Mouse (Mus musculus): ENCODE results near the gene Nt5c2. TPM values are rescaled to one million over a fixed set of nuclear protein-coding genes. Genes with fewer than 3 reads are reported as not detected.

Gene Nt5c2
- polyA plus RNA-seq, 1 experiment from 2014 or later = 69.6 TPM

DNA sequence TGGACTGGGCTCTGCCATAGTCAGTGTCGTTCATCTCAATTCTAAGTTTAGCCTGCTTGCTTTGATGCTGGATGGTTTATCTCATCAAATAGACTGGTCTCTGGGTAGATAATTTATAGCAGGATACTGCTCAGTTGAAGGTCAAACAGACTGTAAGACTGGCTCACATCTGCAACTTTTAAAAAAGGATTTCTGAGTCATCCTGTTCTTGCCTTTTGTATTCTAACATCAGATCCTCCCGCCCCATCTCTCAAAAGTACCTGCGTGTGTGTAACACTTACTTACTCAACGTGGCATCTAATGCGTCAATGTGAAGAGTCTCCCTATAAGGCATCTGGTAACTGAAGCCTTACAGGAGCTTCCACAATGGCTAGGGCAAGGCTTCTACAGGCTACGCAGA, 94.4 kb downstream of the Nt5c2 start:
- H3K4me1 ChIP-seq (replicated peaks) = no peaks in the 10 kb centered on the region
- WGBS = 91% methylated on average over 6 of the region's 6 CpGs
- H3K27me3 ChIP-seq (ENCODE audit: insufficient read depth, poor library complexity, severe bottlenecking) = no peaks in the 10 kb centered on the region

DNA sequence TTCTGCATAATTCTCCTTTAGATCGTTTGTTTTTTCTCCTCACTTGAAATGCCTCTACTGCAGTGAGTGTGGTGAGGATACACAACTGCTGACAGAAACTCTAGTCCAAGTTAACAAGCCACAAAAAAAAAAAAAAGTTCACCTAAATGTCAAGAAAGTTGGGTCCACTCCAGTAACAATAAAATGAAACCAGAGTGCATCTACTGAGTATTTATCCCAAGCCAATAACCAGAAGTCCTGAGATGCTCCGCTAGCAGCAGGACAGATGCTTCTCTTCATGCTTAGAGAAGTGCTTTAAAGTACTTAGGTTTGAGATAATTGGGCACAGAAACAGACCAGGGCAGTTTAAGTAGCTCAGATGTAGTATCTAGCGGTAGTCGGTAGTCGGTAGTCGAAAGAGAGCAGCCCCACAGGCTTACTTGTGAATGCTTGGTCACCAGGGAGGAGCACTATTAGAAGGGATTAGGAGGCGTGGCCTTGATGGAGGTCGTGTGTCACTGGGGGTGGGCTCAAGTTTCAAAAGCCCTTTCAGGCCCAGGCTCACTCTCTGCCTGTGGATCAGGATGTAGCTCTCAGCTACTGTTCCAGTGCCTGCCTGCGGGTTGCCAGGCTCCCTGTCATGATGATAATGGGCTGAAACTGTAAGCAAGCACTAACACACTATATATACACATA, 99.4 kb downstream of the Nt5c2 start:
- DNase-seq (ENCODE audit: low spot score) = no peak
- Histone ChIP-seq H3K27ac (no peak overlapping the region), H3K4me1 (replicated peaks) (no peaks in the 10 kb centered on the region), H3K27me3 (ENCODE audit: insufficient read depth, poor library complexity, severe bottlenecking) (no peaks in the 10 kb centered on the region), H3K4me3 (no peak overlapping the region), H3K9me3 (no peaks in the 10 kb centered on the region), H3K36me3 (peaks cover 12% of the 10 kb centered on the region)
- 75% methylated on average over 9 of the region's 9 CpGs for WGBS

More for the DNA sequence above, 94.4 kb downstream of the Nt5c2 start:
- H3K36me3 ChIP-seq = peaks cover 9% of the 10 kb centered on the region
- no peak overlapping the region for H3K27ac ChIP-seq
- no peak overlapping the region for H3K4me3 ChIP-seq
- no peak for DNase-seq (ENCODE audit: low spot score)
- no peaks in the 10 kb centered on the region for H3K9me3 ChIP-seq

DNA sequence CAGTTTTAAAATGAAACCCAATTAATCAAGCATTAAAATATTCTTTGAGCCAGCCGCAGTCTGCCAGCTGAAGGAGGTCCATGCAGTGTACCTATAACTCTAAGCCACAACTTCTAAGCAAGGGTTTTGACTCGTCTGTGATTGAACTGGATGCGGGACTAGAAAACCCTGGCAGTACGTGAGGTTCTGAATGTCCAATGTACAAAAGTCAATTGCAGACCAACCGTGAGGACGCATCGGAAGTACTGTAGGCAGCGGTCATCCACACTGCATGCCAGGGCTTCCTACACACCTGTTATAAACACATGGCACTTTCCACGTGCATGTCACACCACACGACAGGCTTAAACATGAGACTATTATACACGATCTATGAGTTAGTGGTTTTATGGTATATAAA, 101.3 kb downstream of the Nt5c2 start:
- Histone ChIP-seq H3K27me3 (ENCODE audit: insufficient read depth, poor library complexity, severe bottlenecking) (no peaks in the 10 kb centered on the region), H3K9me3 (no peaks in the 10 kb centered on the region), H3K36me3 (peaks cover 12% of the 10 kb centered on the region), H3K27ac (no peak overlapping the region), H3K4me1 (replicated peaks) (peaks cover 13% of the 10 kb centered on the region), H3K4me3 (no peak overlapping the region)
- DNase-seq (ENCODE audit: low spot score) = no peak
- WGBS = 94% methylated on average over 11 of the region's 11 CpGs

DNA sequence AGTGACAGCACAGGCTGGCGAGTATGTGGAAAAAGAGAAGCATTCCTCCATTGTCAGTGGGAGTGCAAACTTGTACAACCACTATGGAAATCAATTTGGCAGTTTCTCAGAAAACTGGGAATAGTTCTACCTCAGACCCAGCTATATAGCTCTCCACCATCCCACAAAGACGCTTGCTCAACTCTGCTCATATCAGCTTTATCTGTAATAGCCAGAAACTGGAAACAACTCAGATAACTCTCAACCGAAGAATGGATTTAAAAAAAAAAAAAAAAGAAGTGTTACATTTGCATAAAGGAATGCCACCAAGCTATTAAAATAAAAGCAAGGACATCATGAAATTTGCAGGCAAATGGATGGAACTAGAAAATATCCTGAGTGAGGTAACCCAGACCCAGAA, 103.5 kb downstream of the Nt5c2 start:
- H3K27ac ChIP-seq = no peak overlapping the region
- peaks cover 12% of the 10 kb centered on the region for H3K36me3 ChIP-seq
- peaks cover 14% of the 10 kb centered on the region for H3K4me1 ChIP-seq (replicated peaks)
- DNase-seq (ENCODE audit: low spot score) = no peak
- H3K4me3 ChIP-seq = no peak overlapping the region
- 88% methylated on average over 3 of the region's 3 CpGs for WGBS
- H3K27me3 ChIP-seq (ENCODE audit: insufficient read depth, poor library complexity, severe bottlenecking) = no peaks in the 10 kb centered on the region
- H3K9me3 ChIP-seq = no peaks in the 10 kb centered on the region

DNA sequence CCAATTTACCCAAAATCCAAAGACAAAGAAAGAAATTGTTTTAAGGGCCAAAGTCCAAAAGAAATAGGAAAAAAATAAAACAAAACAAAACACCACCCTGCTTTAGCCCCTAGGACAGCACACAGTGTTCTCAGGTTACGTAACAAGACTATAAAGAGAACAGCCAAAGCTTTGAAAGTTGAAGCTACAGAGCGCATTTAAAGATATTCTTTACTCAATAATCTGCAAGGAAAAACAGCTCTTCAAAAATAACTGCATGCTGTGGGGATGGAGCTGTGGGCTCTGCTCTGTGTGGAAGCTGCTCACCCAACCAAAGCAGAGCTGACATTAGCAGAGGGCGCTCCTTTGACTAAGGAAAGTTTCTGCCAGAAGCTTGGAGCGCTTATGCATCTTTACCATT, 106.0 kb downstream of the Nt5c2 start:
- Histone ChIP-seq H3K4me1 (replicated peaks) (peaks cover 14% of the 10 kb centered on the region), H3K27ac (no peak overlapping the region), H3K27me3 (ENCODE audit: insufficient read depth, poor library complexity, severe bottlenecking) (no peaks in the 10 kb centered on the region), H3K36me3 (0 out of 2 replicates have a peak, but pooled peaks cover 6% of the 10 kb centered on the region), H3K9me3 (no peaks in the 10 kb centered on the region), H3K4me3 (no peak overlapping the region)
- no peak for DNase-seq (ENCODE audit: low spot score)
- 45% methylated on average over 4 of the region's 4 CpGs for WGBS

DNA sequence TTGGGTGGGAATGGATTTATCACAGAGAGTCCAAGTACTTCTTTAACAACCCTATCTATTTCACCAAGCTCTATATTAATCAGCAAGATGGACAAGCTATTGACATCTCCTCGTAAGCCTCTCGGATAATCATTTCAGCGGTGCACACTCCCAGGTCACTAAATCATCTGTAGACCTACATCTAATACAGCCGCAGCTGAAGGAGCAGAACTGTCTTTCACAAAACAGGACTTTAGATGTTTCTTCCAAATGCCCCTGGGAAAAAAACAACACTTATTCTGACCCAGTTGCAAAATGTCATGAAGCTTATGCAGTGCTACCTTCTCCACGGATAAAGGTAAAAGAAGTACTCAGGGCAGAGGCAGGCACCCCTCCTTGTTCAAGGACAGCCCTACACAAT, 106.7 kb downstream of the Nt5c2 start:
- no peak for DNase-seq (ENCODE audit: low spot score)
- 0 out of 2 replicates have a peak, but pooled peaks cover 8% of the 10 kb centered on the region for H3K36me3 ChIP-seq
- H3K27me3 ChIP-seq (ENCODE audit: insufficient read depth, poor library complexity, severe bottlenecking) = no peaks in the 10 kb centered on the region
- H3K27ac ChIP-seq = no peak overlapping the region
- peaks cover 14% of the 10 kb centered on the region for H3K4me1 ChIP-seq (replicated peaks)
- H3K9me3 ChIP-seq = no peaks in the 10 kb centered on the region
- WGBS = 89% methylated on average over 5 of the region's 5 CpGs
- no peak overlapping the region for H3K4me3 ChIP-seq

DNA sequence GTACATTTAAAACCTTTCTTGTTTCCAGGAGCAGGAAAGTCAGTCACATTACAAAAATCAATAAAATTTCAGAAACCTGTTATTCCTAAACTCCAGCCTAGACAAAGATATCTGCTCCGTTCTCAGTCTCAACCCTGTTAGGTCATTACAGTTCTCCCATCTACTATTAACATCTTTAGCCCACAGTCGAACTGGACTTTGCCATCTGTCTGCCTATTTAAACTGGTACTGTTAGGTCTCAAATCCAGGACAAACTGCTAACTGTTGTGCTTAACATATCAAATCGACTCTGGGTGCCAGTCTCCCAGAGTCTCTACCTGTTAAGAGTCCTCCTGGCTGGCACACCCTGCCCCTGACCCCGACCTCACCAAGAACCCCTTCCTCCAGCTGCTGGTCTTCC, 109.0 kb downstream of the Nt5c2 start:
- Histone ChIP-seq H3K9me3 (no peaks in the 10 kb centered on the region), H3K4me3 (no peak overlapping the region), H3K4me1 (replicated peaks) (peaks cover 14% of the 10 kb centered on the region), H3K36me3 (0 out of 2 replicates have a peak, but pooled peaks cover 3% of the 10 kb centered on the region), H3K27me3 (ENCODE audit: insufficient read depth, poor library complexity, severe bottlenecking) (no peaks in the 10 kb centered on the region), H3K27ac (no peak overlapping the region)
- WGBS = 87% methylated on average over 4 of the region's 4 CpGs
- DNase-seq (ENCODE audit: low spot score) = no peak

DNA sequence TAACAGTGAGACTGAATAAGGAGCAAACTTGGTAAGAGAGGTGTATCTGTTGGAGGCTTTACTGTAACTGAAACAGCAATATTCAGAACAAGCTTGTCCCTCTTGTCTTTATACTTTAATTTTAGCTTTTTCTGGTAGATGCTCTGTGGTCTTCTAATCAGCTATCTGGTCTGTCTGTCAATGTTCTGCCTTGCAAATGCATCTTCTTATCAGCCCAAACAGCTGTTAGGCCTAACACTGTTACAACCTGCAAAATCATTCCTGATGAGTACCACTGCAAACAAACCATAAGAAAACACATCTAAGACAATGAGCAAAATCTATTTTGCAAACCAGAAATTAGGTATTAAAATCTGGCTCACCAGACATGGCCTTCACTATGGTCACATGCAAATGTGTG, 109.6 kb downstream of the Nt5c2 start:
- 0 out of 2 replicates have a peak, but pooled peaks cover 3% of the 10 kb centered on the region for H3K36me3 ChIP-seq
- H3K4me1 ChIP-seq (replicated peaks) = peaks cover 14% of the 10 kb centered on the region
- no peak overlapping the region for H3K27ac ChIP-seq
- no peaks in the 10 kb centered on the region for H3K27me3 ChIP-seq (ENCODE audit: insufficient read depth, poor library complexity, severe bottlenecking)
- H3K4me3 ChIP-seq = no peak overlapping the region
- no peaks in the 10 kb centered on the region for H3K9me3 ChIP-seq
- no peak for DNase-seq (ENCODE audit: low spot score)

DNA sequence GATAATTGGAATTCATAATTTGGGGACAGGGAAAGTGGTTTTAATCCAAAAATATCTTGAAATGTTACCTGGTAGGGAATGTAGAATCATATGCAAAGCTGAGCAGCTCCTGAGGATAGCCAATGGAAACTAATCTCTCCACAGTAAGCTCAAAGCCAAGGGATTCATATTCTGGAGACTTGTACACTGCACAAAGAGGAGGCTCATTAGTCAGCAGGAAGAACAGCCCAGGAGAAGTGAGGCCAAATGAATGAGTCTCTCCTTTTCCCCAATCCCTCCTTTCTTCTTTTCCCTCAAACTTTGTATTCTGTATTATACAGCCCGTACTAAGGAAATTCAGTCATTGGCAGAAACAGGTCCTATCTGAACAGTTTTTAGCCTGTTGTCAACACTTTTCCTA, 110.0 kb downstream of the Nt5c2 start:
- Histone ChIP-seq H3K9me3 (no peaks in the 10 kb centered on the region), H3K27ac (no peak overlapping the region), H3K4me1 (replicated peaks) (peaks cover 14% of the 10 kb centered on the region), H3K27me3 (ENCODE audit: insufficient read depth, poor library complexity, severe bottlenecking) (no peaks in the 10 kb centered on the region), H3K4me3 (no peak overlapping the region), H3K36me3 (0 out of 2 replicates have a peak, but pooled peaks cover 3% of the 10 kb centered on the region)
- no peak for DNase-seq (ENCODE audit: low spot score)
- WGBS = 96% methylated on average over 1 of the region's 1 CpGs

DNA sequence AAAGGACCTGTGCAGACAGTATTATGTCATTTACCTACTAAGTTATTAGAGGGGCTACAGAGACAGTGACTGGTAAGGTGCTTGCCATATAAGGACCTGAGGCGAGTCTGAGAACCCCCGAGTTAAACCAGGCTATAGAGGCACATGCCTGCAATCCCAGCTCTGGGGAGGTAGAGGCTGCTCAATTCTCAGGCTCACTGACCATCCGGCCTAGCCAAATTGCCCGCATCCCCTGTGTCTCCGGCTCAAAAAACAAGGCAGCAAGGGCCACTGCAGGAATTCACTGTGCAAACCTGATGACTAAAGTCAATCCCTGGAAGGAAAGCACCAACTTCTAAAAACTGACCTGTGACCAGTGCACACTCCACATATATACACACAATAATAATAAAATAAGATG, 111.6 kb downstream of the Nt5c2 start:
- Histone ChIP-seq H3K4me1 (replicated peaks) (no peaks in the 10 kb centered on the region), H3K27me3 (ENCODE audit: insufficient read depth, poor library complexity, severe bottlenecking) (no peaks in the 10 kb centered on the region), H3K36me3 (peaks cover 11% of the 10 kb centered on the region), H3K9me3 (no peaks in the 10 kb centered on the region), H3K27ac (no peak overlapping the region), H3K4me3 (no peak overlapping the region)
- WGBS = 86% methylated on average over 5 of the region's 5 CpGs
- no peak for DNase-seq (ENCODE audit: low spot score)

DNA sequence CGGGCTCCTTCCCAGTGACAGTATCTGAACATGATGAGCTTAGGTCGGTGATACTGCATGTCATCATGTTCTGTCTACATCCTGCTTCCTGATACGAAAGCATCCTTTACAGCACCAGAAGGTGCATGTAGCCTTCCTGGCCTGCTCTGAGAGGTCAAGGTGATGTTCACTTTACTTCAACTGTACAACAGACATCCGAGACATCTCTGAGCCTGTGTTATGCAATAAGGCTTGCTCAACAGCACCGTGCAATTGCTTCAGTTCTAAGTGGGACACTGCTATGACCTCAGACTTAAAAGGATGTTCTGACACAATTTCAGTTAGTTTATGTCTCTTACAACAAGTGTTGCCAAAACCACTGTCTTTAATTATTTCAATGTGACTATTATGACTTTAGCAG, 113.6 kb downstream of the Nt5c2 start:
- 90% methylated on average over 5 of the region's 5 CpGs for WGBS
- no peak for DNase-seq (ENCODE audit: low spot score)
- no peaks in the 10 kb centered on the region for H3K4me1 ChIP-seq (replicated peaks)
- H3K4me3 ChIP-seq = no peak overlapping the region
- no peaks in the 10 kb centered on the region for H3K27me3 ChIP-seq (ENCODE audit: insufficient read depth, poor library complexity, severe bottlenecking)
- H3K9me3 ChIP-seq = peaks cover 9% of the 10 kb centered on the region; the same call in 1 of the 2 replicates
- peaks cover 28% of the 10 kb centered on the region for H3K36me3 ChIP-seq
- H3K27ac ChIP-seq = no peak overlapping the region

DNA sequence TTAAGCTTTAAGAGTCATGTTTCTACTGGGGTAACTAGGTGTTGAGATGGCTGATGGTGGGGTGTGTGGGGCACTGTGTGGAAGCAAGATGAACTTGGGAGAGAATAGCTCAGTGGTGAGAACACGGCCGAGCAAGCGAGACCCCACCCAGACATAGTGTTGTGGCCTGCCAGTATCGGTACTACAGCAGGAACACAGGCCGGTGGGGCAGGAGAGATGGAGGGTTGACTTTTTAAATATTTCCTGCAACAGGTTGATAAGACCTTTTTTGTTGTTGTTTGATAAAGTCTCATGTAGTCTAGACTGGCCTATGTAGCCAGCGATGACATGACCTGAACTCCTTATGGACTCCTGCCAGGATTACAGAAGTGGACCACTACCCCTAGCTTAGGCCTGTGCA, 114.2 kb downstream of the Nt5c2 start:
- Histone ChIP-seq H3K27ac (no peak overlapping the region), H3K9me3 (peaks cover 9% of the 10 kb centered on the region; the same call in 1 of the 2 replicates), H3K36me3 (peaks cover 32% of the 10 kb centered on the region), H3K4me3 (no peak overlapping the region), H3K4me1 (replicated peaks) (no peaks in the 10 kb centered on the region), H3K27me3 (ENCODE audit: insufficient read depth, poor library complexity, severe bottlenecking) (no peaks in the 10 kb centered on the region)
- DNase-seq (ENCODE audit: low spot score) = no peak
- 91% methylated on average over 6 of the region's 6 CpGs for WGBS

DNA sequence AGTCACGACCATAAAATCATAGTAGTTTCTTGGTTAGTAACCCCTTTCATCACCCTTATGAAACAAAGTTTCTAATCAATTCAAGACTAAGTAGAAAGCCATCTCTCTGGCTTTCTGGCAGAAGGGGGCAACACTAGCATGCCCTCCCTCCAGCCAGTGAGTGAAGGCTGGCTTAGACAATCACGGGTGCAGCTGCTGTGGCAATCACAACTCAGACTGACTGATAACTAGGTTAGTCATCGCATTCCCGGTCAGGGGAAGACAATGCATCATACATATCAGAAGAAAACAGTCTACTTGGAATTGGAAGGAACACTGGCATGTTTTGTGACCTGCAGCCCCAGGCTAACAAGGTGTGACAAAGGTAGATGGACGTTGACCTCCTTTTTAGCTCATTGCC, 115.1 kb downstream of the Nt5c2 start:
- Histone ChIP-seq H3K36me3 (peaks cover 39% of the 10 kb centered on the region), H3K4me1 (replicated peaks) (no peaks in the 10 kb centered on the region), H3K27ac (no peak overlapping the region), H3K9me3 (peaks cover 9% of the 10 kb centered on the region; the same call in 1 of the 2 replicates), H3K4me3 (no peak overlapping the region), H3K27me3 (ENCODE audit: insufficient read depth, poor library complexity, severe bottlenecking) (no peaks in the 10 kb centered on the region)
- DNase-seq (ENCODE audit: low spot score) = no peak
- WGBS = 81% methylated on average over 5 of the region's 5 CpGs

DNA sequence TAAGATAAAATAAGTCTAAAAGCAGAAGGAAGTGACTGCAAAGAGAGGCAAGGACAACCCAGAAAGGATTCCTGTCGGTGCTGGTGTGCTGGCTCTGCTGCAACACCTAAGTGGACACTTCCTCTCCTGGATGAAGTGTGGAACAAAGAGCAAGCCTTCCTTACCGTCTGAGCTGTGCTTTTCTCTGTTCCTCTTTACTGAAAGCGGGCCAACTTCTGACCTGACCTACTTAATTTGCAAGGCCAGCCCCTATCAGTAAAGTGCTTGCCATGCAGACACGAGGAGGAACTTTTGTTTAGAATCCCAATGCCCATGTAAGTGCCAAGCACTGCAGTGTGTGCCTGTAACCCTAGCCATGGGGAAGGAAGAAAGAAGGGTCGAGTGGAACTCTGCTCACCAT, 115.6 kb downstream of the Nt5c2 start:
- Histone ChIP-seq H3K4me3 (no peak overlapping the region), H3K27ac (no peak overlapping the region), H3K4me1 (replicated peaks) (no peaks in the 10 kb centered on the region), H3K27me3 (ENCODE audit: insufficient read depth, poor library complexity, severe bottlenecking) (no peaks in the 10 kb centered on the region), H3K9me3 (peaks cover 9% of the 10 kb centered on the region; the same call in 1 of the 2 replicates), H3K36me3 (peaks cover 45% of the 10 kb centered on the region)
- 68% methylated on average over 5 of the region's 5 CpGs for WGBS
- no peak for DNase-seq (ENCODE audit: low spot score)
